Mouse (Mus musculus) cerebellum, postnatal 25 days (tissue): Measurements from ENCODE around the gene Slamf7.
A peak's percentile ranks its signal among the peaks of the same experiment; 100 is the strongest.

Source experiments
- DNase-seq, 2 experiments: peaks; one replicate each; pipeline ENCODE4 v3.0.0; 2021; ENCODE audit warnings: mixed read lengths in 2 of 2

Gene Slamf7

DNA sequence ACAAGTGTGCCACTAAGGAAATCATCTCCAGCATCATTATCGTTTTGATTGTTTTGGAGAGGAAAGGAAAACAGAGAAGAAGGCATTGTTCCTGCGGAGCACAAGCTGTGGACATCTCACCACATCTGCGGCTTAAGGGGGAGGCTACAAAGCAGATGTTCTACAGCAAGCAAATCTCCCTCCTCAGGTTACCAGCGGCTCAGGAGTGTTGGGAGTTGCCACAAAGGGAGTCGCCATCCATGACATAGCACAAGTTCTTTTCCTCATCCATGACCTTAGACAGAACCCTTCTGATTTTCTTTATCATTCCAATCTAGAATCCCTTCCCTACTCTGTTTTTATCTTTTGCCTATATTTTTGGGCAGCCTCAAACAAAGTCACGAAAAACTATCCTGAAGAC, 17.1 kb downstream of the Slamf7 start:
- no peak for DNase-seq

DNA sequence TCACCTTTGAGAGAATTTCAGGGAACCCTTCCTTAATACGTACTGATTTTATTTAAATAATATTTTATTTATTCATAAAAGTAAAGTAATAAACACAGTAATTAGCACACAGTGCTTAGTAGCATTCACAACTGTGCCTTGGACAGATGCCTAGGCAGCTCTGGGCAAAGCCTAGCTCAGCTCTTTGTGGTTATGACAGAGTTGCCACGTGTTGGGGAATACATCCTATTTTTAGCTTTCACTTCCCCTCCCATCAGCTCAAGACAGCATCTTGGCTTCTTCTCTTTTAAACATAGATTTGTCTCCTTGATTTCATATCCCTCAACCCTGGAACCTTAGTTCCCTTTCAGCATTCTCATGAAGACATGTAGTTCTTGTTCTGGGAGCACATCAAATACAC, 21.4 kb downstream of the Slamf7 start:
- no peak for DNase-seq

DNA sequence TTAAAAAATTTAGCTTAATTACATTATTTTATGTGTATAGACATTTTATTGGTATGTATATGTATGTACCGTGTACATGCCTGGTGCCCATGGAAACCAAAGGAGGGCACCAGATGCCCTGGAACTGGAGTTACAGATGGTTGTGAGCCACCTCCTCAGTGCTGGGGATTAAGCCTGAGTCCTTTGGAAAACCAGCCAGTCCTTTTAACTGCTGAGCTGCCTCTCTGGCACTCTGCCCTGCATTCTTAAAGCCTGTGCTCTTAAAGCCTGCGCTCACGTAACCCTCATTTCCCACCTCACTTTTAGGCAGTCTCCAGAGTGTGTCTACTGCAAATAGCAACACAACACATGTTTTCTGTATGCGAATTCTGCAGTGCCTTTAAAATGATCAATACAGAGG, 21.9 kb downstream of the Slamf7 start:
- no peak for DNase-seq

GRCm38 (mm10) chr1:171630041-171630440, 22.8 kb downstream of the Slamf7 start:
- no peak for DNase-seq

- DNase-seq: no peak
These were observed 23.7 kb downstream of the Slamf7 start for GRCm38 (mm10) chr1:171629168-171629567.

DNA sequence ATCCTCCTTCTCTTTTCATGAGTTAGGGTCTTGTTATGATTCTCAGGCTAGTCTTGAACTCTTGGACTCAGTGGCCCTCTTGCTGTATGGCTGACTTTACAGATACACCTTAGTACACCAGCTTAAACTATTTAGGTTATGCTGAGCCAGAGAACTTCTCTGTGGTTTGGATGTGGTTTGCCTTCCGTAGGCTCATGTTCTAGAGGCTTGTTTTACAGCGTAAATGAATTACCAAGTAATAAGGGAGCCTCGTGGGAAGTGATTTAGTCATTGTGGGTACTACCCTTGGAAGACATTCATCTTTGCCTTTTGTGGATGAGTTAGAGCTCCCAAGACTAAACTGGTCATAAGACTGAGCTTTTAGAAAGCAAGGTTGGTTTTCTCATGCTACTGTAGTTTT, 25.0 kb downstream of the Slamf7 start:
- no peak for DNase-seq

- DNase-seq: no peak
These were observed 32.7 kb downstream of the Slamf7 start for GRCm38 (mm10) chr1:171620091-171620490.

GRCm38 (mm10) chr1:171619645-171620044, 33.2 kb downstream of the Slamf7 start:
- DNase-seq: no peak

DNA sequence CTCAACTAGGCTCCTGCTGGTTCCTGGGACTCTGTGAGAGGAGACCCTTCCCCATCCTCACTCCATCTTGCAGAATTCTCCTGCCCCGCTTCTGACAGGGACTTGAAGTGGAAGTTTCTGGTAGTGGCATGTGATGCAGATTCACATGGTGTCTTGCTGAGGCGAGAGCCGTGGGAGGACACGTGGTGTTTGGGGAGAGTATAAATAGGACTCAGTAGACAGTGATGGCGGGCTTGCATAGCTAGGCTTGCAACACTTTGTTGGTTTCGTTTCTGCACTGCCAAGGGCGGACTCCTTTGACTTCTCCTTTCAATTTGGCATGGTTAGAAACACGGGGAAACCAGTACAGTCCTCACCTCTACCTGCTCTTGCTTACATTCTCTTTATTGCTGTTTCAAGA, 33.8 kb downstream of the Slamf7 start:
- no peak for DNase-seq

- DNase-seq: peak; percentile 29 to 53
These were observed 35.8 kb downstream of the Slamf7 start for GRCm38 (mm10) chr1:171616881-171617515.

GRCm38 (mm10) chr1:171613962-171614361, 38.9 kb downstream of the Slamf7 start:
- no peak for DNase-seq

DNA sequence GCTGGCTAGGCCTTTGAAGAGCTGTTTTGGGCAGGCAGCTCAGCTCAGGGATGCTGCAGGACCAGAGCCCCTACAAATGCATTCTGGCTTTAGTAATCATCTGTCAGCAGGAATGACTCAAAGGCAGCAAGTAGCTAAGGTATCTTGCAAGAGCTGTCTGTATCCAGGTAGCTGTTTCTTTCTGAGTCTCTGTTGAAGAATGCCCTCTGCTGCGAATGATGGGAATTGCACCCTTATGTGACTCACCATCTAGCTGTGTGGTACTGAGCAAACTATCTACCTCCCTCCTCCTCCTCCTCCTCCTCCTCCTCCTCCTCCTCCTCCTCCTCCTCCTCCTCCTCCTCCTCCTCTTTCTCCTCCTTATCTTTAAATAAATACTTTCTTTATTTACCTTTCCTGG, 42.1 kb downstream of the Slamf7 start:
- DNase-seq: no peak

GRCm38 (mm10) chr1:171610026-171610425, 42.8 kb downstream of the Slamf7 start:
- DNase-seq: no peak

- DNase-seq: no peak
These were observed 45.7 kb downstream of the Slamf7 start, which contains the start of gene Ly9 for GRCm38 (mm10) chr1:171607176-171607575. Gene Ly9, minus strand, starts transcription at chr1:171607410.

- no peak for DNase-seq
These were observed 46.2 kb downstream of the Slamf7 start for GRCm38 (mm10) chr1:171606656-171607055.

GRCm38 (mm10) chr1:171604686-171605085, 48.1 kb downstream of the Slamf7 start:
- no peak for DNase-seq

- no peak for DNase-seq
These were observed 68.3 kb downstream of the Slamf7 start for GRCm38 (mm10) chr1:171584584-171584983.
